Mouse (Mus musculus) limb, embryonic 10.5 days (tissue): ENCODE results near the gene Pik3c2b. TPM values are rescaled to one million over a fixed set of nuclear protein-coding genes. Genes with fewer than 3 reads are reported as not detected.

ENCODE experiments used
- DNase-seq: peaks from one replicate; pipeline ENCODE4 v3.0.0-alpha.2; 2017; ENCODE audit warnings: low spot score
- H3K27ac ChIP-seq: fragments of 300-500 bp; sonication (generic); 2 replicates; pipeline ENCODE4 v1.5.1; 2016; ENCODE audit warnings: mild to moderate bottlenecking
- H3K27me3 ChIP-seq: fragments of 300-500 bp; sonication (generic); 2 replicates; pipeline ENCODE4 v1.6.1; 2016; ENCODE audit warnings: low read depth, mild to moderate bottlenecking; ENCODE audit not compliant: poor library complexity, severe bottlenecking
- H3K36me3 ChIP-seq: fragments of 300-500 bp; sonication (generic); 2 replicates; pipeline ENCODE4 v1.6.1; 2016; ENCODE audit warnings: mild to moderate bottlenecking, moderate library complexity
- H3K4me1 ChIP-seq: fragments of 300-500 bp; sonication (generic); 2 replicates; pipeline ENCODE4 v1.6.1; 2016
- H3K4me3 ChIP-seq: fragments of 300-500 bp; sonication (generic); 2 replicates; pipeline ENCODE4 v1.5.1; 2016; ENCODE audit warnings: mild to moderate bottlenecking, moderate library complexity
- H3K9me3 ChIP-seq: fragments of 300-500 bp; sonication (generic); replicated peaks from 2 replicates; pipeline ENCODE4 v1.6.1; 2016; ENCODE audit warnings: mild to moderate bottlenecking
- WGBS: fragments of 180-500 bp; shearing (Covaris S2); methylation state at CpG from one replicate; pipeline ENCODE4 v1.1.7; 2016; 5-methylcytosine and 5-hydroxymethylcytosine counted together
- polyA plus RNA-seq: library from polyadenylated mRNA; unstranded; fragments of >200 nt; fragmentation: Nextera tagmentation; extraction: Ambion mirVana; gene quantifications from 2 replicates; pipeline ENCODE4 v1.2.1, GENCODE M21; 2016

Gene Pik3c2b
- polyA plus RNA-seq, 1 experiment from 2014 or later: 7.4 TPM

DNA sequence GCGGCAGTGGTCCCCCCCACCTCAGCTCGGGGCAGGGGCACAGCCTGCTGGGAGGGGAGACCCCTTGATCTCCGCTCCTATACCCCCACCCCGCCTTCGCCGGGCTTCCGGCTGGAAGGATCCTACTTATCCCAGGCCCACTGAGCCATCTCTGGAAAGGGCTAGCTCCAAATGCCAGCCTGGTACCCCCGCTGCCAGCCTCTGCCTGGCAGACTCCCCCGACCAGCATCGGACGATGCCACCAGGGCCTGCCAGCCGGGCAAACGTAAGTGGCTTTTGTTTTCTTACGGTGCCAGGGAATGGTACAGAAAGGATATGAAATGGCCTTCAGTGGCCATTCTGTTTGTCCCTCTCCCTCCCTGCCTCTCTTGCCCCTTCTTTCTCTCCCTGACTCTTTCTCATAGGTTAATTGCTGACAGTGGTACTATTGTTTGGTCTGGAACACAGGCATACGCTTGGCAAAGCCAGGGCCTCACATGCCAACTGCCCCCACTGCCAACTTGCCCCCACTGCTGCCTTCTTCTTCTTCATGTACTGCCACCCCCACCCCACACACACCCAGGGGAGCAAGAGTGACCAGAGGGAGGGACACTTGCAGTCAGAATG lies 23.3 kb downstream of the Pik3c2b start:
- Histone ChIP-seq H3K27ac (peak overlapping the region; percentile 56), H3K4me3 (no peak overlapping the region), H3K27me3 (no peaks in the 10 kb centered on the region), H3K9me3 (no peaks in the 10 kb centered on the region), H3K4me1 (peaks cover 21% of the 10 kb centered on the region), H3K36me3 (peaks cover 31% of the 10 kb centered on the region)
- no peak for DNase-seq
- WGBS: 95% methylated on average over 15 of the region's 15 CpGs

DNA sequence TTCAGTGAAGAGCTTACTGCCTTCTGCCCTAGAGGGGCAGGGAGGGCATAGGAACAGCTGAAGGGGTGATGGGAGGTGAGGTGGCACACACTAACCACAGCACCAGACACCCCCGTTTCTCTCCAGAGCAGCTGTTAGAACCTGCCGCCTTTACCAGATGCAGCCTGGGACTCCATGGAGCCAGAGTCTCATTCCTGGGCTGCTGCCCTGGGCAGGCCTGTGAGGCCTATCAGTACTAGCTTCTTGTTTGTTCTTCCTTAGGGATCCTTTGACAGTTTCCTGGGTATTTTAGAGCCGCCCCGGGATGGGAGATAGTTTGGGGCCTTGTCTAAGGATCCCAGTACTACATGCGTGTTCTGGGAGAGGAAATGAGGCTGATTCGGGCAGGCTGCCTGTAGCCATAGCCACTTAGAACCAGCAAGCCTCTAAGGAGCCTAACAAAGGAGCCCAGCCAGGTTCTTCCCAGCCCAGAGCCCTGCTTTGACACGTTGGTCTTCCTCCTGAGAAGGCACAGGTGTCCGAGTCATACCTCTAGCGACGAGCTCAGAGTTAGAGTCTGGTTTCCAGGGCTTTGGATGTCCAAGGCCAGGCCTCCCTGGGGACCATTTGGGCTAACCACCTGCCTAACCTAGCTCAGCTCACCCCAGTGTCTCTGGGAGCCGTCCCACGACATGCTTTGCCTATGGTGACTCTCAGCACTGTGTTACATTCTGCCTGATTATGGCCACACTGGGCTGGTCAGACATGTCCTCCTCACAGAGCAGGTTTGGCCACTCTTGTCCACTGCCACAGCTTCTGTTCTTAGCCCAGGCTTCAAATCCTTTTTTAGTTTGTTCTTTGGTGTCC lies 24.0 kb downstream of the Pik3c2b start:
- H3K27ac ChIP-seq: peak overlapping the region; percentile 56
- DNase-seq: no peak
- H3K4me1 ChIP-seq: peaks cover 22% of the 10 kb centered on the region
- peaks cover 28% of the 10 kb centered on the region for H3K36me3 ChIP-seq
- WGBS: 81% methylated on average over 12 of the region's 12 CpGs
- H3K27me3 ChIP-seq: no peaks in the 10 kb centered on the region
- no peaks in the 10 kb centered on the region for H3K9me3 ChIP-seq
- no peak overlapping the region for H3K4me3 ChIP-seq

DNA sequence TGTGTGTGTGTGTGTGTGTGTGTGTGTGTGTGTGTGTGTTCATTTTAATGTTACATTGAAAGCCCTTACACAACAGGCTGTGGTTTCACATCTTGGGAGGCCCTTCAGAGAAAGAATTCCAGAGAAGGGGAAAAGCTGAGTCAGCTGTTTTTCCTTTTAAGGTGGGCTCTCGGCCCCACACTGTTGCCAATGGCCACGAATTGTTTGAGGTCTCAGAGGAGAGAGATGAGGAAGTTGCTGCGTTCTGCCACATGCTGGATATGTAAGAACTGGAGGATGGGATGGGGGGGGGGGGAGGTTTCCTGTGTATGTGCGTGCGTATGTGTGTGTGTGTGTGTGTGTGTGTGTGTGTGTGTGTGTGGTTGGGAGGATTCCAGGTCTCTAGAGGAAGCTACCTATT lies 24.7 kb downstream of the Pik3c2b start:
- Histone ChIP-seq H3K36me3 (peaks cover 33% of the 10 kb centered on the region), H3K4me1 (peaks cover 22% of the 10 kb centered on the region), H3K9me3 (no peaks in the 10 kb centered on the region), H3K4me3 (no peak overlapping the region), H3K27ac (no peak overlapping the region; the same call in 1 of the 2 replicates), H3K27me3 (no peaks in the 10 kb centered on the region)
- WGBS: 60% methylated on average over 5 of the region's 5 CpGs
- DNase-seq: no peak

DNA sequence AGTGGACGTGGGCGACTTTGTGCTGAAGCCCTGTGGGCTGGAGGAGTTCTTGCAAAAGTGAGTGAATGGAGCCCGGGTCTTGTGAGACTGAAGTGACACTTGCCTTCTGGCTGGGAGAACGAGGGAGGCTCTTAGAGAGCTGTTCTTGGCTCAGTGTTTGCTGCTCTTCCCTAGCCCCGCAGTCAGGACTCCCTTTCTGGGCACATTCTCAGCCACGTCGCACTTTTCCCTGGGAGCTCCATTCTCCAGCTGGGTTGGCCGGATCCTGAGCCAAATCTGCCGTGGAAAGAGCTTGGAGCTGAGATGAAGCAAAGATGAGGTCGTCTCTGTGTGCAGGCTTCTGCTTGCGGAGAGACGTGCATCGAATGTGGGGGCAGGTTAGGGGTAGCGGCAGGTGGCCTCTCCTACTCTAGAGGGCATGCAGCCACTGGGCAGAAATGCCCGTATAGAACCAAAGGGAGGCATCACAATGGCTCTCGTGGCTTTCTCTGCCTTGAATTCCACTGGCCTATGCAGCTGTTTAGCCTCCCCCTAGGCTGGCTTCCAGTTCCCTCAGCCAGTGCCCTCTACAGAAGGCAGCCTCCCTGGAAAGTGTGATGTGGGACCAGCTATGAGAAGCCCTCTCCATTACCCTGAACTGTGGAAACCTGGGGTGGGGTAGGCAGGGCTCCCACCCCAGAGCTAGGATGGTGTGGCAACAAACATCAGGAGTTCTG lies 26.4 kb downstream of the Pik3c2b start:
- H3K9me3 ChIP-seq: no peaks in the 10 kb centered on the region
- no peak overlapping the region for H3K4me3 ChIP-seq
- peaks cover 29% of the 10 kb centered on the region for H3K36me3 ChIP-seq
- H3K4me1 ChIP-seq: peaks cover 29% of the 10 kb centered on the region
- no peak overlapping the region for H3K27ac ChIP-seq
- no peaks in the 10 kb centered on the region for H3K27me3 ChIP-seq
- WGBS: 80% methylated on average over 16 of the region's 16 CpGs
- no peak for DNase-seq

DNA sequence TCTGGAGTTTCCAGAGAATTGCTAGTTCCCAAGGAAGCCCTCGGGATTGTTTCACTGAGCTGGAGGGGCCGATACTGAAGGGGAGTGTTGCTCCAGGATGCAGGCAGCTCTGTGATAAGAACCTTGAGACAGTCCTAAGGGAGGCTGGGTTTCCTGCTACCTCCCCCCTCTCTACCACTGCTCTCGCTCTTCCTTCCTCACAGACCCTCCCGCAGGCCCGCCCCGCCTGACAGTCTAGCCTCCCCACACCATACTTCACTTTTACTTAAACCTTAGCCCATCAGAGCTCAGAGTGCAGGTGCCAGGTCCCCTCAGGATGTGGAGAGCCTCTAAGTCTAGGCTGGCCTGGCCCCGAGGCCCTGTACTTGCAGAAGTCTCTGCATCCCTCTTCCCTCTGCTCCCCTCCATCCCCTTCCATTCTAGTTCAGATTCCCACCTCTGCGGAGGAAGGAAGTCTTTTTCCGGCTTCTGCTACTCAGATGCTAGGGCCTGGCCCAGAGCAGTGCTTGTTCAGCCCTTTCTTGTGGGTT lies 27.9 kb downstream of the Pik3c2b start:
- Histone ChIP-seq H3K9me3 (no peaks in the 10 kb centered on the region), H3K27ac (peak overlapping the region; percentile 46), H3K36me3 (peaks cover 27% of the 10 kb centered on the region), H3K27me3 (no peaks in the 10 kb centered on the region), H3K4me3 (no peak overlapping the region), H3K4me1 (peaks cover 44% of the 10 kb centered on the region)
- DNase-seq: no peak
- WGBS: 40% methylated on average over 9 of the region's 9 CpGs

DNA sequence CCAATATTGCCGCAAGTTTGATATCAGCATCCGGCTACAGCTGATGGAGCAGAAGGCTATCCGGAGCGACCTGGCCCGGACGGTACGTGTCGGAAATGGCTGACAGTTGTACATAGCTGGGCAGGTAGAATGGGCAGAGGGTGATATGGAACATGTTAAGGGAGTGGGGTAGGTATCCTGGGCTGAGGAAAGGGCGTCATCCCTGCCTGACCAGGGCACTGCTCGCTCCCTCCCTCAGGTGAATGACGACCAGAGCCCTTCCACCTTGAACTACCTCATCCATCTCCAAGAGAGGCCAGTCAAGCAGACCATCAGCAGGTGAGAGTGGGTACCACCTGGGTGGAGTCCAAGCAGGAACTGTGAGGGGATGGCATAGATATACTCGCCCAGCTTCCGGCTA lies 29.1 kb downstream of the Pik3c2b start:
- Histone ChIP-seq H3K36me3 (peaks cover 24% of the 10 kb centered on the region), H3K4me3 (no peak overlapping the region), H3K27ac (no peak overlapping the region), H3K27me3 (no peaks in the 10 kb centered on the region), H3K9me3 (no peaks in the 10 kb centered on the region), H3K4me1 (peaks cover 41% of the 10 kb centered on the region)
- DNase-seq: no peak
- WGBS: 96% methylated on average over 13 of the region's 13 CpGs

DNA sequence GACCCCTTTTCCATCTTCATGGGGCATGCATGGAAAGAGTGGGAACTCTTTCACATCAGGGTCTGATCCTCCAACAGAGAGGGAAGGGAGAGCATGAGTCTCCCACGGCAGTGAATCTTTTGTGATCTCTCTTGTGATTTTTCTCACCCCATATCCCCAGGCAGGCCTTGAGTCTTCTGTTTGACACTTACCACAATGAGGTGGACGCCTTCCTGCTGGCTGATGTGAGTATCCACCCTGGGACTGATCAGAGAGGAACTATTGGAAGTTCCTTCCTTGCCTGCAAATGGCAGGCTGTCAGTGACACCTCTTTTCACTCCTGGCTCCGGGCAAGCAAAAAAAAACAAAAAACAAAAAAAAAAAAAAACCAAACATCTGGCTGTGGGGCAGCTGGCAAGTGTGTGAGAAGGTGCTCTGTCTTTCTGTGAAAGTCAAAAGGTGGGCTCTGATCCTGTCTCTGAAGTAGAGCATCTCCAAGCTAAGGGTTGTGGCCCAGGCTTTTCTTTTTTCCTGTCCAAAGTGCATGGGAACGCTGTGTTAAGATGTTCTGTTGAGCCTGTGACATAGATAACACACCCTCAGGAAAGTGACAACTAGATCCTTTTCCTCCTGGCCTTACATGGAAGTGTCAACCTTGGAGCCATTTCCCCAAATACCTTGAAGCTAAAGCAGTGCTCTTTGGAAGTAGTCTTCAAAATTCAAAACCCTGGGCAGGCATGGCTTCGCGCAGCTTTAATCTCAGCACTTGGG lies 30.4 kb downstream of the Pik3c2b start:
- H3K27ac ChIP-seq: no peak overlapping the region
- H3K27me3 ChIP-seq: no peaks in the 10 kb centered on the region
- no peak for DNase-seq
- no peaks in the 10 kb centered on the region for H3K9me3 ChIP-seq
- H3K36me3 ChIP-seq: peaks cover 26% of the 10 kb centered on the region
- H3K4me1 ChIP-seq: peaks cover 37% of the 10 kb centered on the region
- WGBS: 61% methylated on average over 6 of the region's 6 CpGs
- H3K4me3 ChIP-seq: no peak overlapping the region

DNA sequence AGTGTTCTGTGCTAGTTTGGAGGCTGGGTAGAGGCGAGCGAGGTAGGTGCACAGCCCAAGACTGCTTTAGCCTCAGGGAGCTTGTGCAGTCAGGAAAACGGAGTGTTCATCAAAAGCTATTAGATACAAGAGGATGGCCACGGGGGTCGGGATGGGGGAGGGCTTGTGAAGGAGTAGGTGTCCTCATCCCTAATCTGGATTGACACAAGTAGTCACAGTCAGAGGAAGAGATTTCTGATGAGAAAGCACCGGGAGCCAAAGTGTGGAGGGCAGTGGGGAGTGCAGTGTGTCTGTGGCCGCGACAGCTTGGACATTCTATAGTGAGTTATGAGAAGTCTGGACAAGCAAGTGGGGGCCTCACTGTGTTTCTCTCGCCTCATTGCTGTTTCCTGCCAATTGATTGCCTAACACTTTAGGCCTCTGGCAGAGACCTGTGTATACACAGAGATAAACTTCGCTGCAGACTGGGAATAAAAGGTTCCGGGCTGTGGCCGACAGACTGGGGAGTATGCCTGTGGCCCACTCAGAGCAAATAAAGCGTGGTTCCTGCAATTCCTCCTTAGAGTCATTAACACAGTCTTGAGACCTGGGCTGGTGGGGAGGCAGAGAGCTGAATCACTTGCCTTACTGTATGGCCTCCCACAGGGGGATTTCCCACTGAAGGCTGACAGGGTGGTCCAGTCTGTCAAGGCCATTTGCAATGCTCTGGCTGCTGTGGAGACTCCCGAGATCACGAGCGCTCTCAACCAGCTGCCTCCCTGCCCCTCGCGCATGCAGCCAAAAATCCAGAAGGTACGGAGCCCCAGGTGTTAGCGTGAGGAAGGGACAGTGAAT lies 31.4 kb downstream of the Pik3c2b start:
- Histone ChIP-seq H3K27me3 (no peaks in the 10 kb centered on the region), H3K4me1 (peaks cover 37% of the 10 kb centered on the region), H3K4me3 (no peak overlapping the region), H3K36me3 (peaks cover 32% of the 10 kb centered on the region), H3K27ac (peak overlapping the region; percentile 9; the same call in 1 of the 2 replicates), H3K9me3 (no peaks in the 10 kb centered on the region)
- no peak for DNase-seq
- 60% methylated on average over 20 of the region's 20 CpGs for WGBS

DNA sequence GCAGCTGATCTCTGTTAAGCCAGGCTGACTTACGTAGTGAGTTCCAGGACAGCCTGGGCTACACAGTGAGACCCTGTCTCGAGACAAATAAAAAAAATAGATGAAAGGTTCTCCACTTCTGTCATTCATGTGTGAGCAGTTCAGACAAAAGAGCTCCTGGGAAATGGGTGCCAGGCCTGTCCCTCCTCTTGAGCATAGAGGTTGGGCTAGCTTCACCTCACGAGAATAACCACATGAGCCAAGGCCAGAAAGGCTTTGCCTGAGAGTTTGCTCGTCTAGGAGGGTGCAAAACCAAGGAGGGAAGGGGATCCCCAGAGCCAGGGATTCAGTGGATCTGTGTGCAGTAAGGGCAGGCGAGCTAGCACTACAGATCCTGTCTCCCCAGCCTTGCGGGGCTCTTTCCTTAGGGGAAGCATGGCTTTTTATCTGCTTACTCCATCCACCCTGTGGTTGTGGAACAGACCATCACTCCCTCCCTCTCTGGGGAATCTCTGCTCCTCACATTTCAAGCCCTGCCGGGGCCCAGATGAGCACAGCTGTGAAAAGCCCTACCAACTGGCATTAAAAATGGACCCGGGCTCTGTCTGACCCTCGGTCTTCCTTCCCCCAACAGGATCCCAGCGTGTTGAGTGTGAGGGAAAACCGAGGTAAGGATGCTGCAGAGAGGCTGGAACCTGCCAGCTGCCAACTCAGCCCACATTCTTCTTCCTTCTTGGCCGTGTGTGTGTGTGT lies 32.3 kb downstream of the Pik3c2b start:
- Histone ChIP-seq H3K4me3 (no peak overlapping the region), H3K36me3 (peaks cover 41% of the 10 kb centered on the region), H3K4me1 (peaks cover 36% of the 10 kb centered on the region), H3K27ac (peak overlapping the region; percentile 25; the same call in 1 of the 2 replicates), H3K9me3 (no peaks in the 10 kb centered on the region), H3K27me3 (no peaks in the 10 kb centered on the region)
- WGBS: 49% methylated on average over 12 of the region's 12 CpGs
- DNase-seq: no peak

DNA sequence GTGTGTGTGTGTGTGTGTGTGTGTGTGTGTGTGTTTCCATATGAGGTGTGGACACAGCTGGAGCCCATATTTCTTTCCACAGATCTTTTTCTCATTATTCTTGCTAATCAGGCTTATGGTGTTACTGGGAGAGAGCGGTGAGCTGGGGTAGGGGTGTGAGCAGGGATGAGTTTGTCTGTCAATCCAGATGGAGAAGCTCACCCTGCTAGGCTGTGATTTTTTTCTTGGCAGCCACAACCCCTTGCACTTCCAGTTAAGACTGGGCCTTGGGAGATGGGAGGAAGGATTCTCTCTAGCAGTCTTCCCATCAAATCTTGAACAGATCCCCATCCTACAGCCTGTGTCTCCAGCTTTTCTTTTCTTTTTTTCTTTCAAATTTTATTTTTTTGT lies 32.9 kb downstream of the Pik3c2b start:
- DNase-seq: no peak
- 81% methylated on average over 1 of the region's 1 CpGs for WGBS
- Histone ChIP-seq H3K4me3 (no peak overlapping the region), H3K27ac (0 out of 2 replicates have a peak overlapping the region, but pooled peaks have one; percentile 25), H3K27me3 (no peaks in the 10 kb centered on the region), H3K36me3 (peaks cover 44% of the 10 kb centered on the region), H3K4me1 (peaks cover 30% of the 10 kb centered on the region), H3K9me3 (no peaks in the 10 kb centered on the region)

DNA sequence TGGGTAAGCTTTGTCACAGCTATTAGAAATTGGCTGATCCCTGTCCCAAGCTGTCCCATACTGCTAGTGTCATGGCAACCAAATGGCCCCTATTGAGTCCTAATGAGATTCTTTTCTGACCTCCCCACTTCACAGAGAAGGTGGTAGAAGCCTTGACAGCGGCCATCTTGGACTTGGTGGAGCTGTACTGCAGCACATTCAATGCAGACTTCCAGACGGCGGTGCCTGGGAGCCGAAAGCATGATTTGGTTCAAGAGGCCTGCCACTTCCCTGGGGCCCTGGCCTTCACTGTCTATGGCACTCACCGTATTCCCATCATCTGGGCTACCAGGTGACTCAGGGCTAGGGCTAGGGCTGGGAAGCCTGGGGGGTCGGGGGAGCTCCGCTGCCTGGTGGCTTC lies 34.0 kb downstream of the Pik3c2b start:
- Histone ChIP-seq H3K4me3 (no peak overlapping the region), H3K27ac (no peak overlapping the region), H3K9me3 (no peaks in the 10 kb centered on the region), H3K4me1 (peaks cover 33% of the 10 kb centered on the region), H3K36me3 (peaks cover 48% of the 10 kb centered on the region), H3K27me3 (no peaks in the 10 kb centered on the region)
- 87% methylated on average over 7 of the region's 7 CpGs for WGBS
- no peak for DNase-seq
